Mouse (Mus musculus): ENCODE results near the gene Pde7b.

The Pde7b gene

GRCm38 (mm10) chr10:20724906-20725305 is at the start of gene Pde7b:
Gene Pde7b, minus strand, starts transcription at chr10:20725078.
- no peak for DNase-seq (ENCODE audit: low read depth)

GRCm38 (mm10) chr10:20772056-20772455 is 47.2 kb upstream of the Pde7b start:
- DNase-seq (ENCODE audit: low read depth), result no peak

GRCm38 (mm10) chr10:20770418-20770888 is 45.6 kb upstream of the Pde7b start:
- no peak for DNase-seq (ENCODE audit: low read depth)

GRCm38 (mm10) chr10:20769557-20770417 is 44.9 kb upstream of the Pde7b start:
- no peak for DNase-seq (ENCODE audit: low read depth)

GRCm38 (mm10) chr10:20764352-20764751 is 39.5 kb upstream of the Pde7b start:
- DNase-seq (ENCODE audit: low read depth), result no peak

GRCm38 (mm10) chr10:20758939-20759338 is 34.1 kb upstream of the Pde7b start:
- DNase-seq (ENCODE audit: low read depth), result no peak

GRCm38 (mm10) chr10:20758259-20758658 is 33.4 kb upstream of the Pde7b start:
- DNase-seq (ENCODE audit: low read depth), result no peak

- no peak for DNase-seq (ENCODE audit: low read depth)
Measured at GRCm38 (mm10) chr10:20756219-20756618, 31.3 kb upstream of the Pde7b start.

GRCm38 (mm10) chr10:20752883-20753282 is 28.0 kb upstream of the Pde7b start:
- no peak for DNase-seq (ENCODE audit: low read depth)

GRCm38 (mm10) chr10:20750642-20751251 is 25.9 kb upstream of the Pde7b start:
- no peak for DNase-seq (ENCODE audit: low read depth)

- no peak for DNase-seq (ENCODE audit: low read depth)
Measured at GRCm38 (mm10) chr10:20748938-20749337, 24.1 kb upstream of the Pde7b start.

- no peak for DNase-seq (ENCODE audit: low read depth)
Measured at GRCm38 (mm10) chr10:20747229-20747628, 22.4 kb upstream of the Pde7b start.

GRCm38 (mm10) chr10:20739801-20740200 is 14.9 kb upstream of the Pde7b start:
- DNase-seq (ENCODE audit: low read depth), result no peak

- no peak for DNase-seq (ENCODE audit: low read depth)
Measured at GRCm38 (mm10) chr10:20737146-20737545, 12.3 kb upstream of the Pde7b start.

GRCm38 (mm10) chr10:20735775-20736449 is 11.0 kb upstream of the Pde7b start:
- no peak for DNase-seq (ENCODE audit: low read depth)

GRCm38 (mm10) chr10:20733576-20733975 is 8.7 kb upstream of the Pde7b start:
- DNase-seq (ENCODE audit: low read depth), result no peak

GRCm38 (mm10) chr10:20732180-20732579 is 7.3 kb upstream of the Pde7b start:
- no peak for DNase-seq (ENCODE audit: low read depth)

- no peak for DNase-seq (ENCODE audit: low read depth)
Measured at GRCm38 (mm10) chr10:20730034-20730433, 5.2 kb upstream of the Pde7b start.

GRCm38 (mm10) chr10:20725384-20725983 is 606 bp upstream of the Pde7b start:
- DNase-seq (ENCODE audit: low read depth), result no peak

- DNase-seq (ENCODE audit: low read depth), result no peak
Measured at GRCm38 (mm10) chr10:20724451-20724850, 427 bp downstream of the Pde7b start.

- no peak for DNase-seq (ENCODE audit: low read depth)
Measured at GRCm38 (mm10) chr10:20723962-20724361, 916 bp downstream of the Pde7b start.

GRCm38 (mm10) chr10:20723521-20723915 is 1.4 kb downstream of the Pde7b start:
- DNase-seq (ENCODE audit: low read depth), result no peak
